Mouse (Mus musculus) layer of hippocampus, adult 6 months (tissue): ENCODE data around the gene Mrpl34. TPM values are rescaled to one million over a fixed set of nuclear protein-coding genes. Genes with fewer than 3 reads are reported as not detected.

Experiments
- long read RNA-seq, 2 experiments: library from polyadenylated mRNA; unstranded; transcript quantifications; one replicate each; pipeline ENCODE4 v2.0.0; 2019 to 2020
- polyA plus RNA-seq: library from polyadenylated mRNA; unstranded; fragments of <200 nt; fragmentation: Nextera tagmentation; gene quantifications from 2 replicates; pipeline ENCODE4 v1.2.3, GENCODE M21; 2021

Gene Mrpl34
- 126 and 129 TPM in 2 replicates for polyA plus RNA-seq
- long read RNA-seq, experiment 1, transcript Mrpl34-201 (2 exons, 607 nt) = major isoform, 77 of 77 reads
- long read RNA-seq, experiment 1, partial matches to known transcripts = 0 of 77 reads
- long read RNA-seq, experiment 1, other reads (novel, unspliced or antisense) = 0 of 77 reads
- long read RNA-seq, experiment 2, transcript Mrpl34-201 (2 exons, 607 nt) = major isoform, 12 of 12 reads
- long read RNA-seq, experiment 2, partial matches to known transcripts = 0 of 12 reads
- long read RNA-seq, experiment 2, other reads (novel, unspliced or antisense) = 0 of 12 reads

DNA sequence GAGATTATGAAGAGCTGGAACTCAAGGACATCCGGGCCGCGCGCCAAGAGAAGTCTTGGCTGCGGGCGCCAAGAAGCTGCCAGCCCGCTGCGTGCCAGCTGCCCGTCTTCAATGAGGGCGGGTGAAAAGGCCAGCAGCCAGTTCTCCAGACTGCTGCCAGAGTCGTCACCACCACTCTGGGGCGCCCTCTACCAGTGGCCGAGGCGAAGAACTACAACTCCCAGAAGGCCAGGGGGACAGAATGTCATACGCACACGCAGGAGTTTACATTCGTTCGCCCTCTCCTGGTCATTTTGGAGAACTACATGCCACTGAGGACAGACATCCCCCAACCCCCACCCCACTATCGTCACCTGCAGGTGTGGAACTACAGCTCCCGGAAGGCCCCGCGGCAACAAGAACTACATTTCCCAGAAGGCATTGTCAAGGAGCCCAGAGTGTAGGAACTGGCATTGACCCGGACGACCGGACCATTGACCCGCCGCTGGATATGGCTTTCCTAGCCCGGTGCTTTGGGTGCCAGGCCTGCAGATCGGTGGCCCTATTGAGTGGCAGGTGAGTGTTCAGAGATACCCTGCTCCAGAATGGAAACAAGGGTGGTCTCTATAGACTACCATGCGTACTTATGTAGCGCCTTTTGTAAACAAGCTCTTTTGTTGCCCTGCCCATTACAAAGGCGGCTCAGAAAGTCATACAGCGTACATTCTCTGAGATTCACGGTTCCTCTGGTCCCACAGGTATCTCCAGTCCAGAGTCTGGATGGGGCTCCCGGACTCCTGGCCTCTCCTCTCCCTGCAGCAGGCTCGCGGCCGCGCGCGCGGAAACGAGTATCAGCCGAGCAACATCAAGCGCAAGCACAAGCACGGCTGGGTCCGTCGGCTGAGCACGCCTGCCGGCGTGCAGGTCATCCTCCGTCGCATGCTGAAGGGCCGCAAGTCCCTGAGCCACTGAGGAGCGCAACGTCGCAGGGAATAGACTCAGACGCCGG is at the start of gene Mrpl34:
Mrpl34 (plus strand) TSS at position 447 of the 988 bp plus-strand sequence.

DNA sequence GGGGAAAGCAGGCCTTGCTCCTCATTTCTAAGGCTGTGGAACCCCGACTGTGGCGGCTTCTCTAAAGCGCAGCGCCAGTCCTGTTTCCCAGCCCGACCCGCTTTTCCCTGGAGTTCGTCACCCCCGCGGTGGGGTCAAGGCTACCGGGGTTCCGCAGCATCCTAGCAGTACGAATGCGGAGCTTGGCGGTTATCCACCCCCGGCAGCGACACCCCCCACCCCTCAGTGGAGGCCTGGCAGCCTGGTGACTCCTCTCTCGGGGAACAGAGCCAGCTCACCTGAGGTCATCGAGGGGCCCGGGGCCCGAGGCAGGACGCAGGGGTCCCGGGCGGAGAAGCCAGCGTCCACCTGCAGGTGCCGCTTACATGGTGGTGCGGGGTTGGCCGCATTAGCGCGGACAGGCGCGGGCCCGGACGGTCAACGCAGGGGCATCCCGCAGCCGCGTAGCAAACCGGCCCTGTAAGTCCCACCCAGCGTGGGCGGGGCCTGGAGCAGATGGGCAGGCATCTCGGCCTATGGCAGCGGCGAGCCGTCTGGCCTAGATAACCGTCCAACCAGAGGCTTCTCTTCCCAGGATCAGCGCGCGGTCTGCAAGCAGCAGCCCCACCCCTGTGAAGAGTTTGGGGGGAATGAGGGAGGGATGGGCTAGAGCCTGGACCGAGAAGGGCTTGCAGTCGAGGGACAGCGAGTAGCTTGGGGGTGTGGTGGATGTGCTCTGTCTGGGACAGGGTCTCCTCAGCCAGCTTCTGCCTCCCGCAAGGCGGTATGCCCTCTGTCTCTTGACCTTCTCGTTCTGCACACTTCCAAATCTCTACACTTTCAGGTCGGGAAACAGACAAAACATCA is 1.3 kb upstream of the Mrpl34 start, which contains the start of gene Abhd8:
Abhd8 (minus strand) TSS at position 468 of the 846 bp plus-strand sequence.

DNA sequence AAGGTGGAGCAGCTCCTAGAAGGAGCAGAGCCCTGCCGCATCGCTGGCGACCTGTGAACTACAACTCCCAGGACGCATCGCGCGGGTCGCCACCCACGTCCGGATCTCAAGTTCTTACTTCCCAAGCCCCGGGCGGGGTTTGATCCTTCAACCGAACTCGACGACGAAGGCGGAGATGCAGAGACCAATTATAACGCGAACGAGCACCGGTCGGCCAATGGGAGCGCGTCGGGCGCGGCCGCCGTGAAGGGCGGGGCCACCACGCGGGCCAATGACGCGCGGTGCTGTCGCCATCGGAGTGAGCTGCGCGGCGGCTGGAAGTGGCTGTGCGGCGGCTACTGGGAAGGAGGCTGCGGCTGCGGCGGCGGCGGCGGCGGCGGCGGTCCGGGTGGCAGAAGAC is 4.2 kb downstream of the Mrpl34 start, which contains the start of gene Dda1:
Dda1 (plus strand) TSS at position 284 of the 400 bp plus-strand sequence.

DNA sequence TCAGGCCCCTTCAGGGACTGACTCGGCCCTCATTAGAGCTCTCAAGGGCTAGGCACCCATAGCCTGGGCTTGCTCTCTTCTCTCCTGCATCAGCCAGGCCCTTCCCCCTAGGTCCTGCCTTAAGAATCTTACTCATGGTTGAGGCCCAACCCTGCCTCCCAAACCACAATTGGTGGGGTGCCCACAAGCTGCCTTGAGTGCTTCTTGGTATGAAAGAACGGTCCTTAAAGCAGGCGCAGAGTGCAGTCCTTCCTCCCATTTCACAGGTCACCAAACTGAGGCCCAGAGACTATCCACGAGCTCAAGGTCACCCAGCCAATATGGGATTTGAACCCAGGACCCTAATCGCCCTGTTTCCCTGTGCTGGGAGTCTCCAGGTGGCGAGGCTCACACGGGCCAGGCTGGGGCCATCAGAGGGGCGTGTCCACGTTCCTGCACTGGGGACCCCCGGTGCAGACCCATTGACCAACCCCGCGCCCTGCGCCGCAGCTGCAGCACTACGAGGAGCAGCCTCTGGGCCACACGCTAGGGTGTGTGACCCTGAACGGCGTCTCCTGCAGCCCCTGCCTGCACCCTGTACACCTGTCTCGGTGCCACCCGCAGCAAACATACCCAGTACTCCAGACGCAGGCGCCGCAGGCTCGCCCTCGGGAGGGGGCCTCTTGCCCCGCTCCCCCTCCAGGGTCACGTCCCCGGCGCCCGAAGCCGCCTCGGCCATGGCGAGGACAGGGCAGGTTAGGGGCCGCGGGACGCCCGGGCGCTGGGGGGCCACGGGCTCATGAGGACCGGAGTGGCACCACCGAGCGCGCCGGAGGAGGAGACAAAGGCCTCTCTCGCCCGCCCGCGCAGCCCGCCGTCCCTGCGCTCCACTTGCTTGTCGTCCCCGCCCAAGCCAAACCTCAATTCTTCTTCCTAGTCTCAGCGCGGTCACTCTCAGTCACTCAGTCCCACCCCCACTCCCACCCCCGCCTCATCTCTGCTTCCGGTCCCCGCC is 20.7 kb downstream of the Mrpl34 start, which contains the start of gene Ano8:
Ano8 (minus strand) TSS at position 822 of the 994 bp plus-strand sequence.

DNA sequence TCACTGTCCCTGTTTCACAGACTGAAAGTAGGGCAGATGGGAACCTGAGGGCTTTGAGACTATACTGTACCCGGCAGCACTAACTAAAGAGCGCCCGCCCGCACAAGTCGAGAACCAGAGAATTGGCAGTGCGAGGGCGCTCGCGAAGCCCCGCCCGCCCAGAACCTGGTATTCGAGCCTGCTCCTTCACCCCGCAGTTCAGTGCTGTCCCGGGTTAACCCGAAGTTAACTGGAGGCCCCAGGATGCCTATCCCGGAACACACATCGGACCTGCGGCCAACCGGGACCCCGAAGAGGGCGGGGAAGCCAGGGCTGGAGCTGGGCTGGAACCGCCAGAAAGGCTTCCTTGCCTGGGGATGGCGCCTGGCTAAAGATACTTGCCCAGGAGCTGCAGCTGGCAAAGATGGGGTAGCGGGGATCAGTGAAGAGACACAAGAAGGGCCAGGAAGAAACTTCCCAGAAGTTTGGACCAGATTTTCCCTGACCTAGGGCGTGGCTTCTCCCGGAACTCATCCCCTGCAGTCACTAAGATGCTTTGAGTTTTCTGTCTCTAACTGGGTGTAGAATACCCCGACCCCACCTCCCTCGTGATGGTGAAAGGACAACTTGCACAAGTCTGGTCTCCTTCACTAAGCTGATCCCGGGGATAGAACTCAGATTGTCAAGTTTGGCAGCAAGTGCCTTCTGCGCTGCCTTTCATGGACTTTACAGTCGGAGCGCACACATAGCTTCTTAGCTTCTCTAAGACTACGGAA is 23.1 kb downstream of the Mrpl34 start, which contains the start of gene Gtpbp3:
Gtpbp3 (plus strand) TSS at position 413 of the 755 bp plus-strand sequence.

DNA sequence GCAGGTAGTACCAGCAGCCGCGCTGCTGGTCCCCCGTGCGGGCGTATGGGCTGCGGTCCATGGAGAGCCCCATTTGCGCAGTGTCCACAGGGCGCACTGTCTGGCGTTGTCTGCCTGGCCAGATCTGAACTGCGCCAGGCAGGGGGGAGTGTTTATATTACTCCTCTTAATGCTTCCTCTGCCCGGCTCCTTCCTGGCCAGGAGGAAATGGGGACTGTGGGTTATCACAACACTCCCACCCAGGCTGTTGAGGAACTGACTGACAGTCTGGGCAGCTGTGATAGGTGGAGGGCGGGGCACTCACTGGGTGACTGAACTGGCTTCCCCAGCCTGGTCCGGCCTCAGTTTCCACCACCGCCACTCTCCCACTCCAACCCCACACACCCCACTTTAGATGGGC is 46.9 kb downstream of the Mrpl34 start, which contains the start of gene Plvap:
Plvap (minus strand) TSS at position 109 of the 400 bp plus-strand sequence.

Other genes starting within 250 kb of the Mrpl34 start
- gene Myo9b, start 192.2 kb upstream of the Mrpl34 start, polyA plus RNA-seq = 1.1 and 1.3 TPM in 2 replicates
- 9.4 and 10.6 TPM in 2 replicates for gene Haus8, start 192.0 kb upstream of the Mrpl34 start, polyA plus RNA-seq
- 177 and 192 TPM in 2 replicates for gene Use1, start 98.1 kb upstream of the Mrpl34 start, polyA plus RNA-seq
- gene Ocel1, start 93.7 kb upstream of the Mrpl34 start, polyA plus RNA-seq = 5.5 and 7.3 TPM in 2 replicates
- 8.2 and 8.7 TPM in 2 replicates for gene Nr2f6, start 83.0 kb upstream of the Mrpl34 start, polyA plus RNA-seq
- gene Ushbp1, start 69.2 kb upstream of the Mrpl34 start, polyA plus RNA-seq = 1.1 and 1.4 TPM in 2 replicates
- gene Babam1, start 68.1 kb upstream of the Mrpl34 start, polyA plus RNA-seq = 97.3 and 98.5 TPM in 2 replicates
- 0.11 and 0.13 TPM in 2 replicates for gene Ankle1, start 58.9 kb upstream of the Mrpl34 start, polyA plus RNA-seq
- gene Abhd8, start 1.3 kb upstream of the Mrpl34 start, polyA plus RNA-seq = 357 and 444 TPM in 2 replicates
- gene Dda1, start 4.2 kb downstream of the Mrpl34 start, polyA plus RNA-seq = 152 and 163 TPM in 2 replicates
- 0.48 and 0.65 TPM in 2 replicates for gene Ano8, start 21.0 kb downstream of the Mrpl34 start, polyA plus RNA-seq
- 7.7 and 8.2 TPM in 2 replicates for gene Gtpbp3, start 23.1 kb downstream of the Mrpl34 start, polyA plus RNA-seq
- 6.2 and 6.3 TPM in 2 replicates for gene Plvap, start 46.8 kb downstream of the Mrpl34 start, polyA plus RNA-seq
- gene Ccdc194, start 60.8 kb downstream of the Mrpl34 start, polyA plus RNA-seq = not detected in 2 replicates
- 5.2 and 15.7 TPM in 2 replicates for gene Bst2, start 72.5 kb downstream of the Mrpl34 start, polyA plus RNA-seq
- 45.5 and 46.4 TPM in 2 replicates for gene Mvb12a, start 78.0 kb downstream of the Mrpl34 start, polyA plus RNA-seq
- gene Tmem221, start 93.9 kb downstream of the Mrpl34 start, polyA plus RNA-seq = 0.19 and 0.54 TPM in 2 replicates
- 0.25 and 0.43 TPM in 2 replicates for gene Nxnl1, start 101.6 kb downstream of the Mrpl34 start, polyA plus RNA-seq
- gene Slc27a1, start 103.9 kb downstream of the Mrpl34 start, polyA plus RNA-seq = 95.1 and 114 TPM in 2 replicates
- gene Pgls, start 127.2 kb downstream of the Mrpl34 start, polyA plus RNA-seq = 110 and 114 TPM in 2 replicates
- 0.53 and 0.59 TPM in 2 replicates for gene Fam129c, start 132.7 kb downstream of the Mrpl34 start, polyA plus RNA-seq
- gene Colgalt1, start 146.0 kb downstream of the Mrpl34 start, polyA plus RNA-seq = 18.9 and 19.6 TPM in 2 replicates
- gene Unc13a, start 206.8 kb downstream of the Mrpl34 start, polyA plus RNA-seq = 10.7 and 12.7 TPM in 2 replicates
- 1.6 and 2.0 TPM in 2 replicates for gene Jak3, start 211.3 kb downstream of the Mrpl34 start, polyA plus RNA-seq
- not detected in 2 replicates for gene Insl3, start 224.3 kb downstream of the Mrpl34 start, polyA plus RNA-seq
- 0.59 and 0.63 TPM in 2 replicates for gene B3gnt3, start 236.8 kb downstream of the Mrpl34 start, polyA plus RNA-seq